Mouse (Mus musculus) stomach, postnatal 0 days (tissue): ENCODE measurements around the gene Nfasc.

ENCODE experiments used
- CTCF ChIP-seq: IDR thresholded peaks from 2 replicates; pipeline ENCODE4 v1.5.1; 2016; ENCODE audit warnings: antibody characterized with exemption, low read depth, mild to moderate bottlenecking, moderate library complexity
- EP300 ChIP-seq: optimal IDR thresholded peaks from 2 replicates; pipeline ENCODE3; 2016; ENCODE audit warnings: antibody characterized with exemption

DNA sequence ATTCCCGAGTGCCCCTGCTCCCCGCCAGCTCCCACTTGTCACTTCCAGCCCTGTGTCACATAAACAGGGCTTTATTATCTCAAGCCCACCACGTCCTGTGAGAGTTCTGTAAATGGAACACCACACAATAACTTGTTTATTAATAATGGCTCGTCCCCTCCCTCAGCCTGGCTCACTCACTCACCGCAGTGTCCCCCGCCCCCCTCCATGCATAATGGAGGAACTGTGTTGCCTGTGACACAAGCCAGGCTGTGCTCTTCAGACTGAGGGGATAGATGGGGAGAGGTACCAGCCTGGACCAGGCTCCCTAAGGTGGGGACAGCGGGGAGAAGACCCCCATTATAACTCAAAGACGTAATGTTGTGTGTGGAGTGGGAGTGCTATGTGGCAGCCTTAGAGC lies 34.3 kb downstream of the Nfasc start:
- TF ChIP-seq CTCF (no peak), EP300 (no peak)
